Mouse (Mus musculus) 3T3-L1 (cell line): ENCODE data around the gene Nfib.

Source experiments
- DNase-seq: peaks from one replicate; pipeline ENCODE4 v3.0.0-alpha.2; 2015; ENCODE audit warnings: low read depth, low spot score

Nfib gene

GRCm38 (mm10) chr4:82369011-82369776, 336.4 kb downstream of the Nfib start:
- peak; percentile 67 for DNase-seq

- no peak for DNase-seq
Measured at GRCm38 (mm10) chr4:82368091-82368775, 337.3 kb downstream of the Nfib start.

- DNase-seq, result no peak
Measured at GRCm38 (mm10) chr4:82364696-82365385, 340.7 kb downstream of the Nfib start.

- no peak for DNase-seq
Measured at GRCm38 (mm10) chr4:82363951-82364350, 341.6 kb downstream of the Nfib start.

- no peak for DNase-seq
Measured at GRCm38 (mm10) chr4:82362294-82362693, 343.3 kb downstream of the Nfib start.

- DNase-seq, result no peak
Measured at GRCm38 (mm10) chr4:82360081-82360511, 345.5 kb downstream of the Nfib start.

GRCm38 (mm10) chr4:82359110-82359509, 346.4 kb downstream of the Nfib start:
- DNase-seq, result no peak

GRCm38 (mm10) chr4:82349006-82349405, 356.5 kb downstream of the Nfib start:
- no peak for DNase-seq

- no peak for DNase-seq
Measured at GRCm38 (mm10) chr4:82344787-82345186, 360.8 kb downstream of the Nfib start.

- DNase-seq, result no peak
Measured at GRCm38 (mm10) chr4:82344224-82344623, 361.3 kb downstream of the Nfib start.

GRCm38 (mm10) chr4:82338930-82339329, 366.6 kb downstream of the Nfib start:
- no peak for DNase-seq

GRCm38 (mm10) chr4:82338481-82338880, 367.1 kb downstream of the Nfib start:
- peak; percentile 23 for DNase-seq

- DNase-seq, result no peak
Measured at GRCm38 (mm10) chr4:82336951-82337381, 368.6 kb downstream of the Nfib start.

- no peak for DNase-seq
Measured at GRCm38 (mm10) chr4:82335266-82335865, 370.2 kb downstream of the Nfib start.

- DNase-seq, result no peak
Measured at GRCm38 (mm10) chr4:82333413-82333812, 372.1 kb downstream of the Nfib start.

GRCm38 (mm10) chr4:82330095-82330494, 375.5 kb downstream of the Nfib start:
- no peak for DNase-seq

GRCm38 (mm10) chr4:82326140-82326529, 379.4 kb downstream of the Nfib start:
- no peak for DNase-seq

GRCm38 (mm10) chr4:82325409-82326139, 380.0 kb downstream of the Nfib start:
- peak; percentile 6 for DNase-seq

GRCm38 (mm10) chr4:82324977-82325376, 380.6 kb downstream of the Nfib start:
- no peak for DNase-seq

- no peak for DNase-seq
Measured at GRCm38 (mm10) chr4:82321008-82321407, 384.5 kb downstream of the Nfib start.

GRCm38 (mm10) chr4:82319388-82319787, 386.2 kb downstream of the Nfib start:
- no peak for DNase-seq
